Mouse (Mus musculus) macrophage (primary cell): Measurements from ENCODE around the gene Aunip. TPM values are rescaled to one million over a fixed set of nuclear protein-coding genes. Genes with fewer than 3 reads are reported as not detected.

Experiments
- H3K27ac ChIP-seq: fragments of 350-480 bp; formaldehyde crosslinking; 2 replicates; pipeline ENCODE4 v1.9.0; 2021
- H3K36me3 ChIP-seq: fragments of 350-480 bp; formaldehyde crosslinking; 2 replicates; pipeline ENCODE4 v1.9.0; 2021; ENCODE audit errors: inconsistent target
- H3K4me3 ChIP-seq: fragments of 350-480 bp; formaldehyde crosslinking; 2 replicates; pipeline ENCODE4 v1.9.0; 2021; ENCODE audit errors: inconsistent target
- H3K79me2 ChIP-seq: fragments of 350-480 bp; formaldehyde crosslinking; 2 replicates; pipeline ENCODE4 v1.9.0; 2021; ENCODE audit errors: inconsistent target
- WGBS: methylation state at CpG from one replicate; pipeline ENCODE4 v1.1.7; 2026; ENCODE audit warnings: inconsistent platforms; ENCODE audit not compliant: missing documents; 5-methylcytosine and 5-hydroxymethylcytosine counted together
- polyA plus RNA-seq: library from polyadenylated mRNA; stranded (reverse); fragments of 250-400 nt; gene quantifications from 3 replicates; pipeline ENCODE4 v1.2.4, GENCODE M21; 2018; ENCODE audit warnings: inconsistent platforms

Aunip gene
- polyA plus RNA-seq, 1 experiment from 2014 or later = 1.8 TPM

- Histone ChIP-seq H3K27ac (no peak overlapping the region), H3K79me2 (no peaks in the 10 kb centered on the region), H3K4me3 (no peak overlapping the region), H3K36me3 (peaks cover 66% of the 10 kb centered on the region)
- 96% methylated on average over 13 of the region's 16 CpGs for WGBS
Measured at GRCm38 (mm10) chr4:134563624-134564023, 52.8 kb downstream of the Aunip start.

GRCm38 (mm10) chr4:134564093-134564492 is 53.3 kb downstream of the Aunip start:
- WGBS = 90% methylated on average over 6 of the region's 6 CpGs
- Histone ChIP-seq H3K4me3 (no peak overlapping the region), H3K27ac (no peak overlapping the region), H3K79me2 (no peaks in the 10 kb centered on the region), H3K36me3 (peaks cover 71% of the 10 kb centered on the region)

GRCm38 (mm10) chr4:134567377-134568226 is 56.8 kb downstream of the Aunip start:
- WGBS = 97% methylated on average over 18 of the region's 19 CpGs
- no peak overlapping the region for H3K27ac ChIP-seq
- no peaks in the 10 kb centered on the region for H3K79me2 ChIP-seq
- no peak overlapping the region for H3K4me3 ChIP-seq
- peaks cover 97% of the 10 kb centered on the region for H3K36me3 ChIP-seq

- Histone ChIP-seq H3K4me3 (no peak overlapping the region), H3K79me2 (no peaks in the 10 kb centered on the region), H3K36me3 (peaks cover 91% of the 10 kb centered on the region), H3K27ac (no peak overlapping the region)
- WGBS = 98% methylated on average over 6 of the region's 6 CpGs
Measured at GRCm38 (mm10) chr4:134569205-134569604, 58.4 kb downstream of the Aunip start.

GRCm38 (mm10) chr4:134569831-134570230 is 59.0 kb downstream of the Aunip start:
- no peak overlapping the region for H3K27ac ChIP-seq
- no peaks in the 10 kb centered on the region for H3K79me2 ChIP-seq
- peaks cover 91% of the 10 kb centered on the region for H3K36me3 ChIP-seq
- no peak overlapping the region for H3K4me3 ChIP-seq
- 95% methylated on average over 7 of the region's 8 CpGs for WGBS

- Histone ChIP-seq H3K79me2 (no peaks in the 10 kb centered on the region), H3K36me3 (peaks cover 91% of the 10 kb centered on the region), H3K4me3 (no peak overlapping the region), H3K27ac (no peak overlapping the region)
- 97% methylated on average over 13 of the region's 14 CpGs for WGBS
Measured at GRCm38 (mm10) chr4:134570704-134571451, 60.1 kb downstream of the Aunip start.

GRCm38 (mm10) chr4:134572449-134573300 is 61.9 kb downstream of the Aunip start:
- 92% methylated on average over 24 of the region's 24 CpGs for WGBS
- Histone ChIP-seq H3K4me3 (no peak overlapping the region), H3K36me3 (peaks cover 90% of the 10 kb centered on the region), H3K79me2 (no peaks in the 10 kb centered on the region), H3K27ac (no peak overlapping the region)

Other genes starting within 250 kb of the Aunip start
- 8.8 to 8.9 TPM (median 8.9 TPM) in 3 replicates for gene Pdik1l, start 223.1 kb upstream of the Aunip start, polyA plus RNA-seq
- not detected in 3 replicates for gene Trim63, start 195.9 kb upstream of the Aunip start, polyA plus RNA-seq
- gene Slc30a2, start 167.8 kb upstream of the Aunip start, polyA plus RNA-seq = not detected in 3 replicates
- 0.03 TPM in 1 of 3 replicates, not detected in the others for gene Extl1, start 127.1 kb upstream of the Aunip start, polyA plus RNA-seq
- gene Pafah2, start 114.7 kb upstream of the Aunip start, polyA plus RNA-seq = 5.0 to 14.1 TPM (median 9.5 TPM) in 3 replicates
- 41.9 to 100 TPM (median 93.4 TPM) in 3 replicates for gene Stmn1, start 42.7 kb upstream of the Aunip start, polyA plus RNA-seq
- 19.1 to 34.9 TPM (median 31.0 TPM) in 3 replicates for gene Paqr7, start 14.3 kb upstream of the Aunip start, polyA plus RNA-seq
- gene Mtfr1l, start 24.4 kb downstream of the Aunip start, polyA plus RNA-seq = 45.6 to 78.8 TPM (median 65.1 TPM) in 3 replicates
- gene Selenon, start 41.2 kb downstream of the Aunip start, polyA plus RNA-seq = 33.9 to 45.7 TPM (median 42.5 TPM) in 3 replicates
- 82.3 to 124 TPM (median 103 TPM) in 3 replicates for gene Man1c1, start 193.3 kb downstream of the Aunip start, polyA plus RNA-seq